Mouse (Mus musculus) mesoderm, embryonic 11.5 days (tissue): ENCODE measurements around the gene Ankrd33b.

Experiments used
- DNase-seq: peaks from one replicate; pipeline ENCODE4 v3.0.0-alpha.2; 2012; ENCODE audit warnings: low read depth, low spot score

Ankrd33b gene

GRCm38 (mm10) chr15:31367481-31368200 lies at the start of gene Ankrd33b:
Ankrd33b (minus strand) TSS chr15:31367726.
- DNase-seq = no peak

- DNase-seq = no peak
Observed at GRCm38 (mm10) chr15:31415181-31415580, 47.7 kb upstream of the Ankrd33b start.

- DNase-seq = no peak
Observed at GRCm38 (mm10) chr15:31414179-31414898, 46.8 kb upstream of the Ankrd33b start.

- no peak for DNase-seq
Observed at GRCm38 (mm10) chr15:31413662-31414061, 46.1 kb upstream of the Ankrd33b start.

GRCm38 (mm10) chr15:31412933-31413332 lies 45.4 kb upstream of the Ankrd33b start:
- no peak for DNase-seq

- no peak for DNase-seq
Observed at GRCm38 (mm10) chr15:31412436-31412835, 44.9 kb upstream of the Ankrd33b start.

- no peak for DNase-seq
Observed at GRCm38 (mm10) chr15:31407490-31407889, 40.0 kb upstream of the Ankrd33b start.

- no peak for DNase-seq
Observed at GRCm38 (mm10) chr15:31406881-31407280, 39.4 kb upstream of the Ankrd33b start.

GRCm38 (mm10) chr15:31404346-31404745 lies 36.8 kb upstream of the Ankrd33b start:
- no peak for DNase-seq

- DNase-seq = no peak
Observed at GRCm38 (mm10) chr15:31402200-31402892, 34.8 kb upstream of the Ankrd33b start.

- no peak for DNase-seq
Observed at GRCm38 (mm10) chr15:31400974-31401373, 33.4 kb upstream of the Ankrd33b start.

GRCm38 (mm10) chr15:31398769-31399168 lies 31.2 kb upstream of the Ankrd33b start:
- no peak for DNase-seq

- no peak for DNase-seq
Observed at GRCm38 (mm10) chr15:31397379-31397778, 29.9 kb upstream of the Ankrd33b start.

- DNase-seq = no peak
Observed at GRCm38 (mm10) chr15:31396755-31397154, 29.2 kb upstream of the Ankrd33b start.

- no peak for DNase-seq
Observed at GRCm38 (mm10) chr15:31395986-31396385, 28.5 kb upstream of the Ankrd33b start.

GRCm38 (mm10) chr15:31393402-31393801 lies 25.9 kb upstream of the Ankrd33b start:
- no peak for DNase-seq

- no peak for DNase-seq
Observed at GRCm38 (mm10) chr15:31392705-31393104, 25.2 kb upstream of the Ankrd33b start.

- DNase-seq = no peak
Observed at GRCm38 (mm10) chr15:31392135-31392534, 24.6 kb upstream of the Ankrd33b start.

GRCm38 (mm10) chr15:31381936-31382468 lies 14.5 kb upstream of the Ankrd33b start:
- DNase-seq = peak; percentile 39

GRCm38 (mm10) chr15:31379471-31379870 lies 11.9 kb upstream of the Ankrd33b start:
- DNase-seq = no peak

- DNase-seq = peak; percentile 37
Observed at GRCm38 (mm10) chr15:31375212-31375611, 7.7 kb upstream of the Ankrd33b start.

- peak; percentile 20 for DNase-seq
Observed at GRCm38 (mm10) chr15:31369125-31369612, 1.6 kb upstream of the Ankrd33b start.
